8 mouse cellular contexts compared by ENCODE assay signal in genomic region chr7:43443917-43444293, GRCm38 (mm10). TPM values are rescaled to one million over a fixed set of nuclear protein-coding genes. Genes with fewer than 3 reads are reported as not detected.
DNase-seq lines count a peak whose midpoint lies in the region; ATAC-seq and TF ChIP-seq lines count a peak whose summit lies in the region.

Gene Etfb, plus strand, starts transcription at chr7:43444083.
Gene Gm45233, plus strand, starts transcription at chr7:43444128.

- peak within 1 kb of the TSS; percentile 82 to 89 for H3K4me3 ChIP-seq in MEL (ENCODE audit: control insufficient read depth in 1 of 2, insufficient read depth in 1 of 2, low read depth in 2 of 2, low read length in 2 of 2)
- H3K4me3 ChIP-seq in cerebellum, adult 2 months (replicated peaks; ENCODE audit: insufficient read depth, low read depth, low read length) = peak within 1 kb of the TSS; percentile 86
- peak within 1 kb of the TSS; percentile 52 for H3K4me3 ChIP-seq in forebrain, postnatal 0 days (ENCODE audit: low read depth, low read length)
- peak within 1 kb of the TSS; percentile 54 for H3K4me3 ChIP-seq in lung, embryonic 15.5 days

- TF ChIP-seq CTCF in MEL (IDR thresholded peaks at IDR 0.05 in 2 of 3, conservative IDR thresholded peaks at IDR 0.05 in 1 of 3; ENCODE audit: control insufficient read depth in 1 of 3, insufficient read depth in 1 of 3, low read depth in 2 of 3, low read length in 3 of 3, poor library complexity in 1 of 3, severe bottlenecking in 1 of 3) = no peak
- no peak for TF ChIP-seq CTCF in cerebellum, adult 2 months (IDR thresholded peaks at IDR 0.05; ENCODE audit: borderline replicate concordance, insufficient read depth, low read depth, low read length)
- TF ChIP-seq CTCF in forebrain, postnatal 0 days (IDR thresholded peaks at IDR 0.05; ENCODE audit: low read depth) = peak; percentile 29; the same call in 1 of the 2 replicates

- under 1% methylated on average over 27 of the region's 27 CpGs for whole genome bisulfite sequencing in cerebellum, adult 2 months
- under 1% methylated on average over 27 of the region's 27 CpGs for WGBS in forebrain, postnatal 0 days
- WGBS in lung, embryonic 15.5 days = 0% methylated on average over 27 of the region's 27 CpGs

- H3K4me1 ChIP-seq in MEL (ENCODE audit: control insufficient read depth in 1 of 2, insufficient read depth in 2 of 2, low read length in 2 of 2) = peaks cover 2 to 45% of the 10 kb centered on the region in 2 experiments; a peak in 2 of 4 replicates
- no peaks in the 10 kb centered on the region for H3K4me1 ChIP-seq in cerebellum, adult 2 months (ENCODE audit: control insufficient read depth, insufficient read depth, low read length)
- H3K4me1 ChIP-seq in forebrain, postnatal 0 days (ENCODE audit: insufficient read depth) = peaks cover 11% of the 10 kb centered on the region
- peaks cover 19% of the 10 kb centered on the region for H3K4me1 ChIP-seq in lung, embryonic 15.5 days

- peaks cover 25% of the 10 kb centered on the region for H3K79me2 ChIP-seq in MEL (ENCODE audit: control insufficient read depth, insufficient read depth, low read length, poor library complexity)

- H3K9ac ChIP-seq in MEL (ENCODE audit: control insufficient read depth, low read depth, low read length, poor library complexity, severe bottlenecking) = peak within 1 kb of the TSS; percentile 82
- H3K9ac ChIP-seq in forebrain, postnatal 0 days = peak within 1 kb of the TSS; percentile 55
- H3K9ac ChIP-seq in lung, embryonic 15.5 days = peak within 1 kb of the TSS; percentile 54

- peak; percentile 67 to 69; a peak in 3 of 4 replicates for TF ChIP-seq POLR2A in MEL (IDR thresholded peaks at IDR 0.05; ENCODE audit: control insufficient read depth in 1 of 2, insufficient read depth in 1 of 2, low read depth in 1 of 2, low read length in 2 of 2, poor library complexity in 1 of 2)
- peak; percentile 88 for TF ChIP-seq POLR2A in cerebellum, adult 2 months (IDR thresholded peaks at IDR 0.05; ENCODE audit: borderline replicate concordance, insufficient read depth, low read length)

- peak within 1 kb of the TSS; percentile 84 for H3K4me2 ChIP-seq in forebrain, postnatal 0 days (ENCODE audit: low read depth)
- H3K4me2 ChIP-seq in lung, embryonic 15.5 days = peak within 1 kb of the TSS; percentile 84

- TF ChIP-seq EP300 in MEL (IDR thresholded peaks at IDR 0.05; ENCODE audit: low read depth in 1 of 2, low read length in 2 of 2) = no peak

- peak within 1 kb of the TSS; percentile 73 for H3K27ac ChIP-seq in MEL (ENCODE audit: control insufficient read depth, low read depth, low read length)
- H3K27ac ChIP-seq in cerebellum, adult 2 months (ENCODE audit: insufficient read depth, low read length) = peak within 1 kb of the TSS; percentile 72
- H3K27ac ChIP-seq in forebrain, postnatal 0 days (ENCODE audit: low read depth, low read length) = peak within 1 kb of the TSS; percentile 86
- peak within 1 kb of the TSS; percentile 98 for H3K27ac ChIP-seq in lung, embryonic 15.5 days

- H3K36me3 ChIP-seq in MEL (ENCODE audit: control insufficient read depth in 1 of 2, insufficient read depth in 2 of 2, low read length in 2 of 2) = peaks cover 0 to 18% of the 10 kb centered on the region in 2 experiments; a peak in 2 of 4 replicates
- no peaks in the 10 kb centered on the region for H3K36me3 ChIP-seq in forebrain, postnatal 0 days (ENCODE audit: insufficient read depth)
- H3K36me3 ChIP-seq in lung, embryonic 15.5 days = no peaks in the 10 kb centered on the region

- no peaks in the 10 kb centered on the region for H3K9me3 ChIP-seq in MEL (replicated peaks; ENCODE audit: insufficient read depth, low read length)
- H3K9me3 ChIP-seq in forebrain, postnatal 0 days (ENCODE audit: low read length) = no peaks in the 10 kb centered on the region
- H3K9me3 ChIP-seq in lung, embryonic 15.5 days = no peaks in the 10 kb centered on the region

- peak; percentile 97 for DNase-seq in MEL (ENCODE audit: low read depth, low spot score)
- DNase-seq in cerebellum, adult 2 months = peak; percentile 94 to 98
- peak; percentile 95 for DNase-seq in forebrain, postnatal 0 days
- DNase-seq in heart, postnatal 4 days = peak; percentile 95
- DNase-seq in layer of hippocampus, adult 8-10 months (ENCODE audit: low spot score in 2 of 2) = peak; percentile 94 to 95
- peak; percentile 96 for DNase-seq in ovary, adult 18-20 months (ENCODE audit: low spot score)
- DNase-seq in thymus, postnatal 0 days (ENCODE audit: low spot score) = peak; percentile 90

- no peak for TF ChIP-seq RAD21 in MEL (IDR thresholded peaks at IDR 0.05; ENCODE audit: low read depth, low read length)

- H3K27me3 ChIP-seq in MEL (ENCODE audit: control insufficient read depth in 1 of 2, insufficient read depth in 2 of 2, low read length in 2 of 2) = no peaks in the 10 kb centered on the region
- no peaks in the 10 kb centered on the region for H3K27me3 ChIP-seq in cerebellum, adult 2 months (ENCODE audit: control insufficient read depth, insufficient read depth, low read length)
- no peaks in the 10 kb centered on the region for H3K27me3 ChIP-seq in forebrain, postnatal 0 days (ENCODE audit: insufficient read depth, low read length)
- H3K27me3 ChIP-seq in lung, embryonic 15.5 days = no peaks in the 10 kb centered on the region

- ATAC-seq in forebrain, postnatal 0 days = peak; percentile 98
- ATAC-seq in lung, embryonic 15.5 days (ENCODE audit: borderline replicate concordance, extremely low read depth, low FRiP score, low TSS enrichment) = peak; percentile 97

TF ChIP-seq in MEL, 35 proteins besides CTCF, POLR2A, EP300 and RAD21 (continues in another document):
- TF ChIP-seq NRF1 (IDR thresholded peaks at IDR 0.05; ENCODE audit: insufficient read depth, low read depth, low read length, poor library complexity, severe bottlenecking) = peak; percentile 99
- no peak for TF ChIP-seq POLR2AphosphoS5 (IDR thresholded peaks at IDR 0.05; ENCODE audit: borderline replicate concordance, low read depth, low read length)
- no peak for TF ChIP-seq MEF2A (IDR thresholded peaks at IDR 0.05; ENCODE audit: extremely low read depth, insufficient replicate concordance, low read depth, low read length, poor library complexity, severe bottlenecking)
- TF ChIP-seq ETS1 (IDR thresholded peaks at IDR 0.05; ENCODE audit: low read depth, low read length) = no peak
- no peak for TF ChIP-seq E2F4 (IDR thresholded peaks at IDR 0.05; ENCODE audit: borderline replicate concordance, low read depth, low read length)
- TF ChIP-seq ZKSCAN1 (IDR thresholded peaks at IDR 0.05; ENCODE audit: low read depth, low read length) = no peak
- TF ChIP-seq KAT2A (conservative IDR thresholded peaks at IDR 0.05; ENCODE audit: low read depth, low read length) = no peak
- TF ChIP-seq POLR2AphosphoS2 (IDR thresholded peaks at IDR 0.05; ENCODE audit: low read length) = no peak
- no peak for TF ChIP-seq RCOR1 (IDR thresholded peaks at IDR 0.05; ENCODE audit: low read depth, low read length)
- TF ChIP-seq GABPA (IDR thresholded peaks at IDR 0.05; ENCODE audit: low read depth, low read length) = no peak
- no peak for TF ChIP-seq USF1 (IDR thresholded peaks at IDR 0.05; ENCODE audit: low read depth, low read length)
- no peak for TF ChIP-seq TCF12 (IDR thresholded peaks at IDR 0.05; ENCODE audit: low read depth, low read length)
- TF ChIP-seq NELFE (IDR thresholded peaks at IDR 0.05; ENCODE audit: low read depth, low read length) = peak; percentile 73
- 0 out of 2 replicates have a peak, but pooled peaks have one; percentile 32 for TF ChIP-seq ELF1 (IDR thresholded peaks at IDR 0.05; ENCODE audit: low read depth, low read length)
- no peak for TF ChIP-seq MAZ (IDR thresholded peaks at IDR 0.05; ENCODE audit: low read depth, low read length)
- TF ChIP-seq ZMIZ1 (IDR thresholded peaks at IDR 0.05; ENCODE audit: low read depth, low read length) = peak; percentile 54; the same call in 1 of the 2 replicates
- TF ChIP-seq BHLHE40 (IDR thresholded peaks at IDR 0.05; ENCODE audit: borderline replicate concordance, low read depth, low read length) = no peak
- TF ChIP-seq SMC3 (IDR thresholded peaks at IDR 0.05; ENCODE audit: low read depth, low read length) = no peak
- no peak for TF ChIP-seq CHD1 (IDR thresholded peaks at IDR 0.05; ENCODE audit: low read depth, low read length)
- TF ChIP-seq MYC (IDR thresholded peaks at IDR 0.05; ENCODE audit: low read depth, low read length) = peak; percentile 37; the same call in 1 of the 2 replicates
- no peak for TF ChIP-seq JUND (IDR thresholded peaks at IDR 0.05; ENCODE audit: low read depth, low read length)
- TF ChIP-seq MXI1 (IDR thresholded peaks at IDR 0.05; ENCODE audit: low read depth, low read length) = peak; percentile 63
- no peak for TF ChIP-seq ZC3H11A (IDR thresholded peaks at IDR 0.05; ENCODE audit: low read depth, low read length)
- no peak for TF ChIP-seq TAL1 (IDR thresholded peaks at IDR 0.05; ENCODE audit: low read length)

RNA-seq across cellular contexts. Expression of gene Etfb, which starts in this region (rescaled TPM):
- 174 and 177 TPM in 2 replicates for total RNA-seq in MEL (2012; rRNA removed)
- polyA plus RNA-seq in MEL (2012; ENCODE audit: insufficient read depth in 1 of 2, insufficient read length in 2 of 2, low read depth in 1 of 2, low replicate concordance in 2 of 2, missing spikeins in 1 of 2) = 100 to 1,000 TPM in 1 of 2 experiments, not detected in 1; 186 TPM
- polyA plus RNA-seq in cerebellum, adult 2 months (2012; rRNA removed) = 102 and 105 TPM in 2 replicates
- 38.2 and 46.1 TPM in 2 replicates for total RNA-seq in forebrain, postnatal 0 days (2014; rRNA removed)
- 101 and 117 TPM in 2 replicates for polyA plus RNA-seq in forebrain, postnatal 0 days (2015; fragmentation: Nextera tagmentation; extraction: Ambion mirVana)
- 100 to 1,000 TPM; 882 to 955 TPM for total RNA-seq in heart, postnatal 4 days (2021)
- total RNA-seq in layer of hippocampus, adult 8-10 months (2022) = 10 to 100 TPM; 59.8 to 75.6 (median 69.4) TPM
- polyA plus RNA-seq in lung, embryonic 15.5 days (2015; fragmentation: Nextera tagmentation; extraction: Ambion mirVana) = 331 and 333 TPM in 2 replicates
- polyA plus RNA-seq in thymus, postnatal 0 days (2015; fragmentation: Nextera tagmentation; extraction: Ambion mirVana) = 232 and 257 TPM in 2 replicates

RNA-seq across cellular contexts. Expression of gene Gm45233, which starts in this region (rescaled TPM):
- not detected in 2 replicates for total RNA-seq in MEL (2012; rRNA removed)
- under 1 TPM in 1 of 2 experiments, not detected in 1; 0.42 TPM for polyA plus RNA-seq in MEL (2012; ENCODE audit: insufficient read depth in 1 of 2, insufficient read length in 2 of 2, low read depth in 1 of 2, low replicate concordance in 2 of 2, missing spikeins in 1 of 2)
- polyA plus RNA-seq in cerebellum, adult 2 months (2012; rRNA removed) = 0.14 and 0.88 TPM in 2 replicates
- total RNA-seq in forebrain, postnatal 0 days (2014; rRNA removed) = 0.31 and 3.7 TPM in 2 replicates
- 0.30 TPM in 1 of 2 replicates, not detected in the other for polyA plus RNA-seq in forebrain, postnatal 0 days (2015; fragmentation: Nextera tagmentation; extraction: Ambion mirVana)
- total RNA-seq in heart, postnatal 4 days (2021) = 1 to 10 TPM; 2.9 to 3.0 TPM
- total RNA-seq in layer of hippocampus, adult 8-10 months (2022) = 1 to 10 TPM in 2 of 4 experiments, under 1 TPM in 1, not detected in 1; 0.65 to 2.6 (median 1.7) TPM
- polyA plus RNA-seq in lung, embryonic 15.5 days (2015; fragmentation: Nextera tagmentation; extraction: Ambion mirVana) = 0.45 TPM in 1 of 2 replicates, not detected in the other
- 0.17 TPM in 1 of 2 replicates, not detected in the other for polyA plus RNA-seq in thymus, postnatal 0 days (2015; fragmentation: Nextera tagmentation; extraction: Ambion mirVana)

Comparison
In these comparisons a context has a peak if more than half of its experiments do, and no peak if none do; other contexts are left out.
1. Peak in every context shown above with its lines: DNase-seq, ATAC-seq, H3K4me3 ChIP-seq and H3K27ac ChIP-seq.